Mouse (Mus musculus): ENCODE data around the gene Map3k12.

Map3k12 gene

DNA sequence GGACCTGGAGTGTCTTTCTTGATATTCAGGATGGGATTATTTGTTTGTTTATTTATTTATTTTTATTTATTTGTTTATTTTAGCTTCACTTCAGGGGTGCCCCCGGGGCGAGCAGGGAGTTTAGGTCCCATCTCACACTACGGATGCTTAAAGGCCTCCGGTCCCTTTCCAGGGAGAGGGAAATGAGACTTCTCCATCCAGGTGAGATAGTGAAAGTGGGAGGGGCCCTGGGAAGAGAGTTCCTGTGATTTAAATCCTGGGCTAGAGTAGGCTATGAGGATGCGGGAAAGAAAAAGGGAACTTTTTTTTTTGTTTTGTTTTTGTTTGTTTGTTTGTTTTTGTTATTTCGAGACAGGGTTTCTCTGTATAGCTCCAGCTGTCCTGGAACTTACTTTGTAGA is 57.5 kb downstream of the Map3k12 start:
- no peak for DNase-seq (ENCODE audit: low spot score in 2 of 2)

DNA sequence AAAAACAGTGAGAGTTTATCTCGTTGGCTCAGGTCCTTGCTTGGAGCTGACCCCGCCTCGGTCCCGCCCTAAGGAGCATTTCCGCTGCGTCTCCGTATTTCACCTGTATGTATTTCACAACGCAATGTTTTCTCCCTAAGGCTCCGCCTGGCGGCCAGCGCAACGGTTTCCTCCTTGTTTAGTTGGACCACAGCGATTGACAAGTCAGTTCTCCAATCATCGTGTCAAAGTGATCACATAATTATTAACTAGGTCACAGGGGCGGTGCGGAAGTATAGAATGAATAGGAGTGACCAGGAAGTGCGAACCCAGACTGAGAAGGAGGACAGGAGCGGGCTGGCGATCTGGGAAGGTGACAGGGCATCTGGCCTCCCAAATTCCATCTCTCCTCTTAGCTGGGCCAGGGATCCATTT is 58.0 kb downstream of the Map3k12 start, which contains the start of gene Prr13:
Gene Prr13 (plus strand): TSS at position 125 of the 414 bp plus-strand sequence.
- peak; percentile 77 to 80 for DNase-seq (ENCODE audit: low spot score in 2 of 2)

DNA sequence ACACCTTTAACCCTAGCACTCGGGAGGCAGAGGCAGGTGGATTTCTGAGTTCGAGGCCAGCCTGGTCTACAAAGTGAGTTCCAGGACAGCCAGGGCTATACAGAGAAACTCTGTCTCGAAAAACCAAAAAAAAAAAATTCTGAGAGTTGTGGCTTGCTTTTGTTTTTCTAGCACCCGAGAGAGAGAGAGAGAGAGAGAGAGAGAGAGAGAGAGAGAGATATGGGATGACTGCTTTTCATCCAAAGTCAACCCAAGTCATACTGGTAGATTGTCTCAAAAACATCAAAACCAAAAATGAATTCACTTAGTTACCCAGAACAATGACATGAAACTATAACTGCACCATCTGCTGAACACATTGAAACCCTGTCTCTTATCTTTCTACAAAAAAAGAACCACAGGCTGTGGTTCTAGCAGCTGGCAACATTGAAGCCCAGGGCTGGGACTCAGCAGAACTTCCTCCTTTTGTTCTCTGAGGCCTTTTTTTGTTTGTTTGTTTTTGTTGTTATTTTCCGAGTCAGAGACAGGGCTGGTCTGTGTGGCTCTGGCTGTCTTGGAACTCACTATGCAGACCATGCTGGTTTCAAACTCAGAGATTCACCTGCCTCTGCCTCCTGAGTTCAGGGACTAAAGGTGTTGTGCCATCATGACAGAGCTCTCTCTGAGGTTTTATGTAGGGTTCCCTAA is 58.7 kb downstream of the Map3k12 start:
- no peak for DNase-seq (ENCODE audit: low spot score in 2 of 2)

GRCm38 (mm10) chr15:102455993-102456392 is 60.9 kb downstream of the Map3k12 start:
- DNase-seq (ENCODE audit: low spot score in 2 of 2) = no peak

GRCm38 (mm10) chr15:102451666-102452430 is 65.0 kb downstream of the Map3k12 start:
- no peak for DNase-seq (ENCODE audit: low spot score in 2 of 2)

- DNase-seq (ENCODE audit: low spot score in 2 of 2) = no peak
Measured at GRCm38 (mm10) chr15:102450928-102451327, 65.9 kb downstream of the Map3k12 start.

DNA sequence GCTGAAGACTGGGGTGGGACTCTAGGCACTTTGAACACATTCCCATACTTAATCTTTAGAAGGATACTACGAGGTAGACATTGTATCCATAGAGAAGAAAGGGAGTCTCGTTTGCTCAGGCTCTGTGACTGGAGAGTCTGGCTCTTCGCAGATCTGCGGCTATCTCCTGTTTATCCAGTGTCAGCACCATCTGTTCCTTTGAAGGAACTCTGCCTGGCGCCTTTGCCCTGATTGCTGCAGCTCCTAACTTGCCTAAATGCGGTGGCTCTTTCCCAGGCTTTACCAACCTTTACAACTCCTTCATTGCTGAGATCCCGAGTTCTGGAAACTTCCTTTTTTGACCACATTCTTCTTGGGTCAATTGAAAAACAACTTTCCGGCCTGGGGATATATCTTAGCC is 67.5 kb downstream of the Map3k12 start:
- no peak for DNase-seq (ENCODE audit: low spot score in 2 of 2)

All from frontal cortex, postnatal 10 days (tissue).